Mouse (Mus musculus) cerebellum, adult 11 months (tissue): ENCODE results near the gene Nfatc2.

ENCODE experiments used
- DNase-seq: peaks from one replicate; pipeline ENCODE4 v3.0.0; 2022

Nfatc2 gene

GRCm38 (mm10) chr2:168608125-168608564 lies 6.7 kb upstream of the Nfatc2 start:
- DNase-seq, result no peak

DNA sequence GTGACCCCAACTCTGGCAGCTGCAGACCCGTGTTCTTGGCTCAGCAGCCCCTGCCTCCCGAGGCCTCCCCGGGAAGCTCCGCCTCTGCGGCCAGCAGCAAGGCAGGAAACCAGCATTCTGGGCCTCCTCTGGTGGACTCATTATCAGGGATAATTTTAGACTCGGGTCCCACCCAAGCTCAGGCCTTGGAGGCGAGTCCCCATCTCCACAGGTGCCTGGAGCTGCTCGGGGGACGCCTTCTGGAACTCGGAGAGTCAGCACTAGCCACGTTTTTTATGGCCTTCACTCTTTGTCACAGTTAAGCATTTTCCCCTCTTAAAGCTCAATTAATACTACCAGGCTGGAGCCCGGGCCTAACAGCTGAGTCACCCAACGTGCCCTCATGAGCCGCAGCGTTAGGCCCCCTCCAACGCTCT lies 3.2 kb upstream of the Nfatc2 start:
- no peak for DNase-seq

DNA sequence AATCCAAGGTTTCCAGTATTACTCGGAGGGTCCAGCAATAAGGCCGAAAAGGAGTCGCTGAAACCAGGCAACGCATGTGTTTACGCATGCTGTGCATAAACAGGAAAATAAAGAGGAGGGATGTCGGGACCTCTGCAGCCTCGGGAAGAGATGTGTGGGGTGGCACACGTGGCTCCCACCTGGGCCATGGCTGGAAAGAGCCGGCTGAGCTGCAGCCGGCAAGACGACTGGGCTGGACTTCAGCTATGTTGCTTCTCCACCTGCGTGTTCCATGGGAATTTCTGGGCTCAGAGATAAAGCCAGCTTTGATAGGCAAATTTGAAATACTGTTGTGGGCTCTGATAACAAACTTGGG lies 907 bp upstream of the Nfatc2 start:
- no peak for DNase-seq

DNA sequence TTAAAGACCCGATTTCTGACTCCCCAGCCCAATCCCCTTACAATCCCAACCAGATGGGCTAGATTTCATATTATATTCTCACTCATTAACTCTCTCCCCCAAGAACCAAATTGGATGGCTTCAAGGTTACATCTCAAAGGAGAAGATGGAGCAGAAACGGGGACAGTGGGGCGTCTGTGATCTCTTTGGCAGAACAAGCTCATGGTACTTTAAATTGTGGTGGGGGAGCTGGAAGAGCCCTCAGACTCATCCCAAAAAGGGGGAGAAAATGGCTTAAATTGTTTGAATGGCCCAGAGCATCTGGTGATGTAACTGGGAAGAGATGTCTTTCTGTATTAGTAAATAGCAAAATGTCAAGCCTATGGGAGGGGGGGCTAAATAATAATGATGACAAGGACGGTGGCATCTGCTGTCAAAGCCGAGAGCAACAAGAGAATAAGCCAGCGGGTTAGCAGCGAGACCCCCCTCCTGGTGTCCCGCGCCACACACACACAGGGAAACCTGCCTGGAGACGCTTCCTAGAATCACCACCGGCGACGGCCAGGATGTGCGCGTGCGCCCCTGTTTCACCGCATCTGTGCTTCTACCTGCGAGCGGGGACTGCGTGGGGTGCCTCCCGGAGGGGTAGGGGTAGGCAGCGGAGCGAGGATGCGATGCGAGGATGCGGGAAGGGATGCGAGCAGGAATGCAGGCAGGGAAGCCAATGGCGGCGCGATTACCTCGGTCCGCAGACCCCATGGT lies 537 bp downstream of the Nfatc2 start:
- peak; percentile 39 for DNase-seq

DNA sequence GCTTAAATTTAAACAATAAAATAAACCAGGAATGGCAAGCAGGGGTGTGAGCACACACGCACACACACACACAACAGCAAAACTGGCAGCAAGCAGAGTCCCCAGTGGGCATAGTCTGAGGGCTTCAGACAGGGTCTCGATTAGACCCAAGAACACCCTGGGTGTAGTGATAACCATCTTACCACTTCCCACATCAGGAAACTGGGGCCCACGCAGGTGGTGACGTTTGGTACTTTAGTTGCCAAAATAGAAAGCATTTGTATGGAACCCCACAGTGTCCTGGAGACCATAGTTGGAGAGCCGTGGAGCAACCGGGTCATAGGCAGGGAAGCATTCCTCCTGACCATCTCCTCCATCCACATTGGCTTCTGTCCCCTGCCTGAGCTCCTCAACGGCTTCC lies 5.8 kb downstream of the Nfatc2 start:
- DNase-seq, result no peak

DNA sequence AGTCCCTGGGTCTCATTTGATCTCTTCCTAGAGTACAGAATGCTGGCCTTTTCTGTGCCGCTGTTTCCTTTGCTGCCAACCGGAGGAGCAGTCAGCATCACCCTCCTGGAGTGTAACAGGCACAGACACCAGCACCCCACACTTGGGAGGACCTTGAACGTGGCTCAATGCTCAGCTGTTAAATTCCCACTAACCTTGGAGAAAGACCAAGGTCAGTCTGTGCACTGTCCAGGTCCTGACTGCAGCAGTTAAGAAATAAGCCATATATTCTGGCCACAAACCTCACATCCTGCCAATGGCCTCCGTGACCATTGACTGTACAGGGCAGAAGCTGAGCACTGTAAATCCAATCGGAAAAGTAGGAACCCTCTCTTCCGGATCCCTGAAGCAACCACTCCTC lies 7.8 kb downstream of the Nfatc2 start:
- DNase-seq, result no peak

DNA sequence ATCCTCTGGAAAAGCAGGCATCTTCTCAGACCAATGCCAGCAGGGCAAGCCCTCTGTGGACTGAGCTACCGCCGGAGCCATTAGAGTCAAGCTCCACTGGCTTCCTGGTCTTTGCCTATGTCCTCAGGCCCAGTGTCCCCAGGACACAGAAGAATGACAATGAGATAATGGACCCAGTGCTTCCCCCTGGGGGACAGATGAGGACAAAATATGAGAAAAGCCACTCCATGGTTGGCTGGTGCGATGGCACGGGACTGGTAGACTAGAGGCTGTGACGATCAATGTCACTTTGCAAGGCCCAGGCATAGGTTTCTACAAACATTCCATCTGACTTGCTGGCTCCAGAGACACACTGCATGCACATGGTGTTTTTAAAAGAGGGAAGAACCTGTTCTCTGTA lies 8.5 kb downstream of the Nfatc2 start:
- DNase-seq, result no peak

- DNase-seq, result no peak
These were observed 10.4 kb downstream of the Nfatc2 start for GRCm38 (mm10) chr2:168591076-168591475.

GRCm38 (mm10) chr2:168590556-168590955 lies 10.9 kb downstream of the Nfatc2 start:
- no peak for DNase-seq

DNA sequence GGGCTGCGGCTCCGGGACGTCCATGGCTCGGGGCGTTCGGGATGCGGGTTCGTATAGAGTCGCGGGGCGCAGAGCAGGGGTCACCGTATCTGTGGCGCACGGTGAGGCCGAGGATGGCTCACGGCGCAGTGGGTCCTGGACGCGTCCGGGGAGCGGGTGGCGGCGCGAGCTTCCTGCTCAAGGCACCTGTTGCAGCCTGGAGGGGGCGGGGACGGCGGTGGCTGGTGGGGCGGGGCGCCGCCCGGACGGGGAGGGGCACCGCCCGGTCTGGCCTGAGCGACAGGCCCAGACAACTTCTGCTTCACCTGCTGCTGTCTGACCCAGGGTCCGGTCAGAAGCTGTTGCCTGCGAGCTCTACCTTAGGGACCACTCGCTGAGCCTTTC lies 11.3 kb downstream of the Nfatc2 start:
- no peak for DNase-seq

- DNase-seq, result no peak
These were observed 11.9 kb downstream of the Nfatc2 start for GRCm38 (mm10) chr2:168589368-168590167.

- no peak for DNase-seq
These were observed 12.7 kb downstream of the Nfatc2 start for GRCm38 (mm10) chr2:168588591-168589367.

- no peak for DNase-seq
These were observed 14.3 kb downstream of the Nfatc2 start for GRCm38 (mm10) chr2:168587159-168587558.

- DNase-seq, result no peak
These were observed 14.9 kb downstream of the Nfatc2 start for GRCm38 (mm10) chr2:168586512-168586911.

GRCm38 (mm10) chr2:168584857-168585256 lies 16.6 kb downstream of the Nfatc2 start:
- DNase-seq, result peak; percentile 87

DNA sequence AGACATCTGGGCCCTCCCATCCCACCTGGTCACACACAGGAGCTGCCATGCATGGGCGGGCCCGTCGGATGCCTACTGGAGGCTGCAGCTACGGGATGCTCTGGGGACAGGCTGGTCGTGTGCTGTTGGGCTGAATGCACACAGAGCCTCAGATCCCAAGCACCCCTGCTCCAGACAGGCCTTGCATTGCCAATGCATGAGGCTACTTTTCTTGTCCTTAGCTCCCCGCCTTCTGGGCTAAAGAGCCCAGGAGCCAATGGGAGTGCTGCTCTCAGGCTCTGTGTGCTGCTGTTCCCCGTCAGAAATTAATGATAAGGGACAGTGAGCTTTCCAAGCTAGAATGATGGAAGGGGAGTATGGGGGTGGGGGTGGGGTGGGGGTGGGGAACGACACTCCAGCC lies 17.0 kb downstream of the Nfatc2 start:
- no peak for DNase-seq

DNA sequence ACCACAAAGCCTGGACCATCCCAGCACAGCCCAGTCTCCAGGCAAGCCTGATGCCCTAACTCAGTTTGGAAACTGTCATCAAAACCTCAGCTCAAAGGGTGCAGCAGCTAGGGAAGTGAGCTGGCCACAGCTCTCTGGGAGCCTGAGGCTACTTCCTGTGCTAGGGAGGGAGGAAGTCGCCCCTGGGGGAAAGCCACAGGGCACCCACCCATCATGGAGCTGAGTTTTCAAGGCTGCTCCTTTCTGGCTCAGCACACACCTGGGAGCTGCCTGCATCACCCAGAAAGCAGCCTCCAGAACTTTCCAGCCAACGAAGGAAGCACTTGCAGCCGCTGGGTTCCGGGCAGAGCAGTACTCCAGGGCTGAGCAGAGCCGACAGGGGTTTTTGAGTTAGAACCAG lies 18.4 kb downstream of the Nfatc2 start:
- DNase-seq, result no peak

GRCm38 (mm10) chr2:168581207-168581854 lies 20.1 kb downstream of the Nfatc2 start:
- no peak for DNase-seq

GRCm38 (mm10) chr2:168580295-168580915 lies 21.1 kb downstream of the Nfatc2 start:
- no peak for DNase-seq

GRCm38 (mm10) chr2:168579601-168580130 lies 21.8 kb downstream of the Nfatc2 start:
- DNase-seq, result no peak

- no peak for DNase-seq
These were observed 22.3 kb downstream of the Nfatc2 start for GRCm38 (mm10) chr2:168579109-168579508.

DNA sequence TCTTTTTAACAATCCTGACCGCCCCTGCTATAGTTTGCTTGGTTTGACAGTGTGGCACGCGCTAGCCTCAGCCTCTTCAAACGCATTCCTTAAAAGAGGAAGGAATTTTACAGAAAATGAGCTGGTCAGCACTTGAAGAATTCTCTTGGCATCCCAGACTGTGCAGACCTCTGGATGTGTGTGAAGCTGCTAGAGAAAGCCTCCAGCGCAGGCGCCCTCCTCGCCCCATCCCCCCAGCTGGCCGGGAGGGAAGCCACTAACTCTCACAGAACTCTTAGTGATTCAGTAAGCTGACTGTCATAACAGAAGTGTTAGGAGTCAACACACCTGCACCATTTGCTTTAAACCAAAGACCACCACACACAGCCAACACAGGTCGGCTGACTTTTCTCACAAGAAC lies 23.3 kb downstream of the Nfatc2 start:
- no peak for DNase-seq
